Mouse (Mus musculus) cerebellum, adult (tissue): ENCODE measurements around the gene Mbd6.

Experiments
- ATAC-seq: cut with Nextera tagmentation; 2 replicates; pipeline ENCODE4 v1.9.2; 2017; ENCODE audit warnings: mild to moderate bottlenecking, moderate library complexity, mixed read lengths; ENCODE audit not compliant: insufficient number of reproducible peaks, low FRiP score, low TSS enrichment

The Mbd6 gene

GRCm38 (mm10) chr10:127290307-127290929 is 1.6 kb upstream of the Mbd6 start:
- ATAC-seq: peak; percentile 81

DNA sequence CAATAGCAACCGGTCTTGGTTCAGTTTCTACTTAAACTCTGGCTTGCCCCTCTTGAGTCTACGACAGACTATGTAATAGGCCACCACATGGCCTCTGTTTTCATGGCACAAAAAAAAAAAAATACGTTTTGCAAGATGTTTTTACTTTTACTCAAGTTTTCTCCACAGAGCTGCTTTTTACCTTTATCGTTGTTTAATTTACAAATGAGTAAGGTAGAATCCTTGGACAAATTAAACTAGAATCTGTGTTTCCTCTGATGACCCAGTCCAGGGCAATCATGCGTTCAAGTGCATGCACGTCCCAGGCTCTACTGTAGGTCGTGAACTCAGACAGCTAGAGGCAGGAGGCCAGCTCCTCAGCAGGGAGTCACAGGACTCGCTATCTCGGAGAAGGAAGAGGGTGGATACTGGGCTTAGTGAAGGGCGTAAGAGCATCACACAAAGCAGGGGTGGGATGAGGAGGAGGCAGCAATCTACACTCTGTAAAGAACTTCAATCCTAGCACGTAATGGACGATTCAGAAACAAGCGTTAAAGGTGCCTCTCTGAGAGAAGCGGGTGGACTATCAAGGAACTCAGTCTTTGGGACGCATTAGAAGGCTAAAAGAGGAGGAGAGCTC is 864 bp upstream of the Mbd6 start:
- ATAC-seq: 0 out of 2 replicates have a peak, but pooled peaks have one; percentile 10

DNA sequence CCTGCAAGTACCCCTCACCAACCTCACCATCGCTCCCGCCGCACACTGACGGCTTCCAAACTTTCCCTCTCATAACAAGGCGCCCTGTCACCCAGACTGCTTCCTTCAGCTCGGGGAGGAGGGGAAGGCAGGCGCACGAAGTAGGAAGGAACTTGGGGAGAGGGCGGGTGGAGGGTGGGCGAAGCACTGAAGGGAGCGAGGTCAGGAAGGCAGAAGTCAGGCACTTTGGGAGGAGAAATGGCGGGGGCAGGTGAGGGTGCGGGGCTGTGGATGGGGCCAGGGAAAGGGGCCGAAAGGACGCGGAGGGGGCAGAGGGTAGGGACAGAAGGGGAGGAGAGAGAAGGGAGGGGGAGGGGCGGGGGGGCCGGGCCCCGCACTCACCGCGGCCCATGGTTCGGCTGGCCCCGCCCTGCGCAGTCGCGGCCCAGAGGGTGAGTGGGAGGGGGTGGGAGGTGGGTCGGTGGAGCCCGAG is 454 bp downstream of the Mbd6 start:
- no peak for ATAC-seq

DNA sequence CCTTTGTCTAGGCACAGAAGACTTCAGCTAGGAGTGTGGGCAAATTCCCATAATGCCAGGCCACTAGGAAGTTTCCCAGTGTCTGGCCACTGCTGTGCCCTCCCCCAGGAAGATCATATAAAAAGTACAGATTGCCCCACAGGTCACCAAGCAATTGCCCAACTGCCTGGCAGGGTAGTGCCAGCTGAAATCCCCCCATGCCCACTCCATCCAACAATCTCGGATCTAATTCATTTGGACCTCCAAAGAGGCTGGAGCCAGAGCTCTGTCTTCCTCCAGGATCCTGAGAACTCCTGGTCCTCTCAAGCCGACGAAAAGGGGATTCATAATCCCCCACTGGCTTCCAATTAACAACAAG is 903 bp downstream of the Mbd6 start:
- no peak for ATAC-seq

DNA sequence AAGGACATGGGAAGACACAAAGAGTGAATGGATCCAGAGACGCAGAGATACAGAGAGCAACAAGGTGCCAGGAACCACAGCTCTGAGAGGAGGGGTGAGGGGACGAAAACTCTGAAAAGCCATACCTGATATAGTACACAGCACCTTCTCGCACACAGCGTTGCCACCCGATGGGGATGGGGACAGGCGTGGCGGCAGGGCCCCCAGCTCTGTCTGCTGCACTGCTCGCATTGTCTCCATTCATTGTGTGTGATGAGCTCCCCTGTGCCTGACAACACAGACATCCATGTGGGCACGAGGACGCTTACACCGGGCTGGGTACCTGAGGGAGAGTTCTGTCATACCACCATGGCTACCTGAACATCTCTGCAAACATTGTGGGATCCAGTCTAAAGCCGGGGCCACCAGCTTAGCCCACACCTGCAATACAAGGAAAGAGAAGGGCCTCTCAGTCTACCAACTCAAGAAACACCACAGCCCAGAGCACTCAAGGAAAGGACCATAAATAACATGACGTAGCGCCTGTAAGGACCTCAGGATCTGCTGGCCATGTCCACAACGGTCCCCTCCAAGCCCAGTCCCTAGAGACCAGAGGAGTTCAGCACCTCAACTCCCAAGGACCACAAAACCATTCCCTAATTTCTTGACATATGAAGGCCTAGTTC is 1.4 kb downstream of the Mbd6 start:
- no peak for ATAC-seq

- ATAC-seq: no peak
Observed at GRCm38 (mm10) chr10:127286730-127287129, 2.1 kb downstream of the Mbd6 start.

- no peak for ATAC-seq
Observed at GRCm38 (mm10) chr10:127286194-127286593, 2.6 kb downstream of the Mbd6 start.

- ATAC-seq: no peak
Observed at GRCm38 (mm10) chr10:127285644-127286043, 3.2 kb downstream of the Mbd6 start.

DNA sequence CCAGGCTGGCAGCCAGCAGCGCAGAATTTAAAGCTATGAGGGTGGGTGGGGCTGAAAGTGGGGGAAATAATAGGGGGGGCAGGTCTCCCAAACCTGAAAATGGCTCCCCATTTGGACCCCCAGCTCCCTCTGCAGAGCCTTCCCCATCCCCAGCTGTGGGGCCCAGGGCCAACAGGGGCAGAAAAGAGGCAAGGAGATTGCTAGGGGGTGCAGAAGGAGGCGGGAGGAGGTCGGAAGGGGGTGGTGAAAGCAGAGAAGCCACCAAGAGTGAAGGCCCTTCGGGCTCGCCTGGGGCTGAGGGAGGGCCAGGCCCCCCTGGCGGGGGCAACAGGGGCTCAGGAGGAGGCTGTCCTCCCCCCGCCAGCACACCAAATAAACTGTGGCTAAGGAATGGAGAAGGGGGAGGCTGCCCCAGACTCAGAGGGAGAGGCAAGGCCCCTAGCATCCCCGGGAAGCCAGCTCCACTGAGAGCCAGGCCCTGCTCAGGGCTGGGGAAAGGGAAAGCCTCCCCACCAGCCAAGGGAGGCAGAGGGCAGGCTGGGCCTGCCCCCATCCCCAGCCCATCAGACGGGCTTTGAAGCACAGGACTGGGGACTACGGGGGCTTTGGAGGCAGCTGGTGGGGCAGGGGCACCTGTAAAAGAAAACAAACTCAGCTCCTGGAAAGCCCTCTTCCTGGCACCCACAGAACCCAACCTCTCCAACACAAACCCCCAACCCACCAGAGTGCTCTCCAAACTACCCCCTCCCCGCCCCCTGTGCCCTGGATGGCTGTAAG is 3.9 kb downstream of the Mbd6 start:
- no peak for ATAC-seq

GRCm38 (mm10) chr10:127284105-127284622 is 4.7 kb downstream of the Mbd6 start:
- no peak for ATAC-seq

- no peak for ATAC-seq
Observed at GRCm38 (mm10) chr10:127282620-127283215, 6.1 kb downstream of the Mbd6 start.

GRCm38 (mm10) chr10:127281316-127281715 is 7.5 kb downstream of the Mbd6 start:
- ATAC-seq: no peak

DNA sequence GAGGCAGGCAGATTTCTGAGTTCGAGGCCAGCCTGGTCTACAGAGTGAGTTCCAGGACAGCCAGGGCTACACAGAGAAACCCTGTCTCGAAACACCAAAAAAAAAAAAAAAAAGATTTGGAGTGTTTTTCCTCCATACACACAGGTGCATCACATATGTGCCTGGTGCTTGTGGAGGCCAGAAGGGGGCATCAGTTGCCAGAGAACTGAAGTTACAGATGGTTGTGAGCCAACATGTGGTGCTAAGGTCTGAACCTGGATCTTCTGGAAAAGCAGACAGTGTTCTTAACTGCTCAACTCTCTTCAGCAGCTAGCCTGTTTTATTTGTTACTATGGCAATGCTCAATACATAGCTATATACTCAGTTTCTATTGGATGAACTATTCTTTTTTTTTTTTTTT is 9.1 kb downstream of the Mbd6 start:
- no peak for ATAC-seq

DNA sequence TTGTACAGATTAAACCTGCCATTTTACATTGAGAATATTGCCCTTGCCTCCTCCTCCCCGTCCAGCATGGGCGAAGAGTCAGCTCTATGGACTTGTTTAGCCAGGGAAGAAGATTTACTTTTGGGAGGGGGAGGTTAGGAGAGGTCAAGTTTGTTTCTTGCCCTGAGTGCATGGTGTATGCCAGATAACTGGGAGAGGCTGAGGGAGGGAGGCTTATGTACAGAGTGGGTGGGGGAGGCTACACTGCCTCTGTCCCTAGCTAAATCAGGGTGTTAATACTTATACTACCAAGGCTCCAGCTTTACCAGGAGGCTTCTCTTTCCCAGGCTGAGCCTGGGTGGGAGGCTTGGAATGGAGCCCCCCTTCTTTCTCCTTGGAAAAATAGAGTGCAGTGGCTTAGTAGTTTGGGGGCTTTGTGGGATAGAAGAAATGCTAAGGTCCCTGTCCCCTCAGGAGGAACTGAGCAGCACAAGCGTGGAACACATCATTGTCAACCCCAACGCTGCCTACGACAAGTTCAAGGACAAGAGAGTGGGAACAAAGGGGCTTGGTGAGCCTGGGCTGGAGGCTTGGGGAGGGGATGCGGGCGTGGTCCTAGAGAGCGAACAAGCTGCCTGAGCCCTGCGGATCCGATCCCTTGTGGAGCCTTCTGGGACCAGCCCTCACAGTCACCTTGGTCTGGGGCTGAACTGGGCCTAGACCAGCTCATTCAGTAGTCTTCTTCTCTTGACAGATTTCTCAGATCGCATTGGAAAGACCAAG is 14.4 kb downstream of the Mbd6 start:
- no peak for ATAC-seq

DNA sequence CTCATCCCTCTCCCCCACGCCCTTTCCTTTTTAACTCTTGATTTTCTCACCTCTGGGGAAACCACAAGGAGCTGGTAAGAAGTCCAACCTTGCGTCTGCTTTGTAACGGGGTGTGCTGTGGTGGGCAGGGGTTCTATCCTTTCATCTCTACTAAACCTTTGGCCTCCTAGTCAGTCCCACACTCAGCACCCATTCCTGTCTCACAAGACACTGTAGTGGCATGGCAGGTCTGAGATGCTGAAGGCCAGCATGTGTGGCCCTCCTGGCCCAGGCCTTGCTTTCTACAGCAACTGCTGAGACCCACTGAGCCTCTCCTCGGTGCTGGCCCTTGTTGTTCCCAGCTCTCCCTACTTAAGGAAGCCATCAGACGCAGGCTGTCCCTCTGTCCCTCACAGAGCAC is 16.4 kb downstream of the Mbd6 start:
- no peak for ATAC-seq

- ATAC-seq: no peak
Observed at GRCm38 (mm10) chr10:127269884-127270283, 18.9 kb downstream of the Mbd6 start.

DNA sequence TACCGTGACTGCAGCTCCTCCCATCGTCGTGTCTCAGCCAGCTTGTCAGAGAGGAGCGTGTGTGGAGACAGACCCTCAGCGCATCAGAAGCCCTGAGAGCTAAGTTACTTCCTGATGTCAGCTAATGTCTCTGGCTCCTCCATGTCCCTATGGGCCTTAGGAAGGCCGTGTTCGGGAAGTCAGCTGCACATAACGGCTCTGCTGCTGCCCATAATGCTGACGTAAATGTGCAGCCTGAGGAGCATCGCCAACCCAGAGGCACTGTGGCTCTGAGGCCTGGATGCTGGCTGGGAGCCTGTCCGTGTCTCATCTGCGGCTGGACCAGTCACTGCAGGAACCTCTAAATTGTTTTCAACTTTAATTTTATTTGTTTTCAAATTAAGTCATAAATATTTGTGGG is 19.8 kb downstream of the Mbd6 start:
- no peak for ATAC-seq

- ATAC-seq: no peak
Observed at GRCm38 (mm10) chr10:127268401-127268800, 20.4 kb downstream of the Mbd6 start.

DNA sequence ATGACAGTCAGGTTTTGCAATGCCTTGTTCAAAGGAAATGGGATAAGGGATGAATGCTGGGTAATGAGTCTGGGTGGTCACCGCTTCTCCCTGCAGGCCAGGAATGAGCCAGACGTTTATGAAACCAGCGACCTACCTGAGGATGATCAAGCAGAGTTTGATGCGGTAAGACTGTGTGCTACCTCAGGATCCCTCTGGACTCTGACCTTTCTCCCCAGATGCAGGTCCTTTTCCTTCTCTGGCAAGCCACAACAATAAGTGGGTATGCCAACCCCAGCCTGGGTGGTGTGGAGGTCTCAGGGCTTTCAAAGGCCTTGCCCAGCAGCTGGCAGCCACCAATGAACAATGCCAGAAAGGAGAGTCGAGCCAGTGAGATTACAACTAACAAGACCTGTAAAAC is 21.5 kb downstream of the Mbd6 start:
- ATAC-seq: no peak
